ENCODE assay signal across 30 mouse cellular contexts in genomic region chr12:100089265-100089664, GRCm38 (mm10). TPM values are rescaled to one million over a fixed set of nuclear protein-coding genes. Genes with fewer than 3 reads are reported as not detected.
A peak's percentile ranks its signal among the peaks of the same experiment; 100 is the strongest.
DNase-seq lines count a peak whose midpoint lies in the region; ATAC-seq and TF ChIP-seq lines count a peak whose summit lies in the region.
"Had no signal": no experiment of that assay in that cellular context is flagged by ENCODE, and none has a peak within 500 bp of the region (broad histone marks: within the 10 kb centered on the region; RNA-seq: fewer than 3 reads in every experiment).

No protein-coding gene starts in this region.

- H3K27ac ChIP-seq in lung, postnatal 0 days (ENCODE audit: low read length), result no peak overlapping the region
- no peak overlapping the region for H3K27ac ChIP-seq in kidney, adult 2 months (ENCODE audit: insufficient read depth, low read depth, low read length)
- H3K27ac ChIP-seq: embryonic facial prominence, embryonic 15.5 days; forebrain, embryonic 12.5 days; heart, adult 2 months; heart, embryonic 15.5 days; hindbrain, embryonic 14.5 days; limb, embryonic 10.5 days; limb, embryonic 15.5 days; midbrain, embryonic 10.5 days; midbrain, embryonic 15.5 days had no signal

- no peaks in the 10 kb centered on the region for H3K36me3 ChIP-seq in lung, postnatal 0 days (ENCODE audit: insufficient read depth, low read length)
- H3K36me3 ChIP-seq in kidney, adult 2 months (ENCODE audit: control insufficient read depth, insufficient read depth, low read length), result no peaks in the 10 kb centered on the region
- H3K36me3 ChIP-seq: embryonic facial prominence, embryonic 15.5 days; forebrain, embryonic 12.5 days; heart, embryonic 15.5 days; limb, embryonic 10.5 days; limb, embryonic 15.5 days; midbrain, embryonic 10.5 days; midbrain, embryonic 15.5 days had no signal

- TF ChIP-seq CTCF in lung, postnatal 0 days (IDR thresholded peaks at IDR 0.05), result no peak
- TF ChIP-seq CTCF in kidney, adult 2 months (conservative IDR thresholded peaks at IDR 0.05; ENCODE audit: insufficient read depth, insufficient read length, low read depth, low read length), result no peak

- no peak overlapping the region for H3K4me2 ChIP-seq in lung, postnatal 0 days (replicated peaks; ENCODE audit: low read depth, low read length)
- H3K4me2 ChIP-seq: embryonic facial prominence, embryonic 15.5 days; forebrain, embryonic 12.5 days; heart, embryonic 15.5 days; hindbrain, embryonic 14.5 days; limb, embryonic 15.5 days; midbrain, embryonic 15.5 days had no signal

- 0 out of 2 replicates have a peak, but pooled peaks have one; percentile 12 for ATAC-seq in lung, postnatal 0 days
- peak; percentile 79 for ATAC-seq in granulocyte monocyte progenitor cell, adult 5-6 weeks (replicated peaks; ENCODE audit: poor library complexity, severe bottlenecking)
- ATAC-seq: forebrain, postnatal 0 days; intestine, postnatal 0 days; midbrain, embryonic 15.5 days; Patski had no signal

- H3K27me3 ChIP-seq in lung, postnatal 0 days (replicated peaks; ENCODE audit: insufficient read depth, low read length), result no peaks in the 10 kb centered on the region
- no peaks in the 10 kb centered on the region for H3K27me3 ChIP-seq in kidney, adult 2 months (replicated peaks; ENCODE audit: control insufficient read depth, insufficient read depth, low read length)
- H3K27me3 ChIP-seq: embryonic facial prominence, embryonic 15.5 days; forebrain, embryonic 12.5 days; limb, embryonic 15.5 days; midbrain, embryonic 15.5 days had no signal

- no peak for TF ChIP-seq EP300 in lung, postnatal 0 days (IDR thresholded peaks at IDR 0.05)

- no peak for TF ChIP-seq POLR2A in kidney, adult 2 months (IDR thresholded peaks at IDR 0.05; ENCODE audit: low read depth, low read length)

- no peaks in the 10 kb centered on the region for H3K4me1 ChIP-seq in lung, postnatal 0 days (ENCODE audit: insufficient read depth, low read depth, low read length)
- no peaks in the 10 kb centered on the region for H3K4me1 ChIP-seq in kidney, adult 2 months (ENCODE audit: control insufficient read depth, insufficient read depth, low read length)
- H3K4me1 ChIP-seq: embryonic facial prominence, embryonic 15.5 days; forebrain, embryonic 12.5 days; limb, embryonic 15.5 days; midbrain, embryonic 15.5 days had no signal

- H3K9me3 ChIP-seq in lung, postnatal 0 days (ENCODE audit: low read length), result no peaks in the 10 kb centered on the region
- H3K9me3 ChIP-seq: embryonic facial prominence, embryonic 15.5 days; forebrain, embryonic 12.5 days; heart, embryonic 15.5 days; limb, embryonic 10.5 days; limb, embryonic 15.5 days; midbrain, embryonic 10.5 days; midbrain, embryonic 15.5 days had no signal

- no peak overlapping the region for H3K4me3 ChIP-seq in lung, postnatal 0 days (ENCODE audit: low read depth, low read length)
- no peak overlapping the region for H3K4me3 ChIP-seq in kidney, adult 2 months (ENCODE audit: insufficient read depth, low read depth, low read length)
- H3K4me3 ChIP-seq: embryonic facial prominence, embryonic 15.5 days; forebrain, embryonic 12.5 days; heart, adult 2 months; heart, embryonic 15.5 days; limb, embryonic 10.5 days; limb, embryonic 15.5 days; midbrain, embryonic 10.5 days; midbrain, embryonic 15.5 days had no signal

- DNase-seq in heart, adult 11 months, result peak; percentile 94
- DNase-seq in heart, postnatal 4 days, result no peak
- peak; percentile 40 for DNase-seq in lung, postnatal 0 days (ENCODE audit: low spot score)
- DNase-seq in lung, adult 18-20 months, result no peak
- DNase-seq in embryo, embryonic 11 days, result no peak
- no peak for DNase-seq in kidney, adult 2 months
- DNase-seq: adrenal gland, postnatal 10 days; cerebellum, adult 11-12 months; cerebellum, adult 9-11 months; forebrain, postnatal 0 days; gastrocnemius, postnatal 14 days; heart, adult 2 months; heart, postnatal 36 days; kidney, postnatal 14 days; layer of hippocampus, adult 9-11 months; lung, postnatal 4 days; spleen, adult 18-20 months; thymus, adult 18-20 months; thymus, postnatal 25 days had no signal

- no peak overlapping the region for H3K9ac ChIP-seq in lung, postnatal 0 days (replicated peaks; ENCODE audit: low read depth)
- H3K9ac ChIP-seq: embryonic facial prominence, embryonic 15.5 days; forebrain, embryonic 12.5 days; forebrain, postnatal 0 days; heart, embryonic 15.5 days; hindbrain, embryonic 14.5 days; limb, embryonic 15.5 days; midbrain, embryonic 15.5 days had no signal

- 77% methylated on average over 5 of the region's 5 CpGs for WGBS in lung, postnatal 0 days
- WGBS in kidney, adult 2 months, result 84% methylated on average over 5 of the region's 5 CpGs

RNA-seq across cellular contexts. Expression of gene Psmc1, which starts 20.7 kb away (rescaled TPM):
- 100 to 1,000 TPM; 143 to 149 TPM for total RNA-seq in heart, postnatal 4 days (2021)
- 155 and 160 TPM in 2 replicates for polyA plus RNA-seq in lung, postnatal 0 days (2015; fragmentation: Nextera tagmentation; extraction: Ambion mirVana)
- total RNA-seq in granulocyte monocyte progenitor cell, adult 5-6 weeks (2014; fragmentation: Nextera tagmentation), result 168 and 202 TPM in 2 replicates
- 190 and 241 TPM in 2 replicates for total RNA-seq in granulocyte monocyte progenitor cell, adult 5-6 weeks (2017)
- 42.2 and 51.8 TPM in 2 replicates for polyA plus RNA-seq in kidney, adult 2 months (2012; rRNA removed)

Comparison
In these comparisons a context has a peak if more than half of its experiments do, and no peak if none do; other contexts are left out.
1. DNase-seq: peak in heart, adult 11 months (single experiment) and lung, postnatal 0 days (single experiment); none in heart, postnatal 4 days (single experiment), lung, adult 18-20 months (0 of 2), embryo, embryonic 11 days (single experiment) and kidney, adult 2 months (single experiment).